Mouse (Mus musculus) liver, adult 2 months (tissue): ENCODE results near the gene Gm20388. TPM values are rescaled to one million over a fixed set of nuclear protein-coding genes. Genes with fewer than 3 reads are reported as not detected.

Experiments used
- DNase-seq: peaks from one replicate; pipeline ENCODE4 v3.0.0-alpha.2; 2011; ENCODE audit warnings: low read depth, low spot score; ENCODE audit errors: extremely low read depth
- H3K27ac ChIP-seq: fragments of 200-500 bp; replicated peaks from 2 replicates; pipeline ENCODE4 v1.5.1; 2012; ENCODE audit warnings: low read depth, mild to moderate bottlenecking, control low read depth, inconsistent platforms, low read length; ENCODE audit not compliant: insufficient read depth
- H3K27me3 ChIP-seq: fragments of 200-500 bp; 2 replicates; pipeline ENCODE4 v1.6.1; 2012; ENCODE audit warnings: mild to moderate bottlenecking, moderate library complexity, low read length, inconsistent platforms; ENCODE audit not compliant: control insufficient read depth, insufficient read depth
- H3K36me3 ChIP-seq: fragments of 200-500 bp; 2 replicates; pipeline ENCODE4 v1.6.1; 2012; ENCODE audit warnings: low read length, inconsistent platforms; ENCODE audit not compliant: control insufficient read depth, insufficient read depth
- H3K4me1 ChIP-seq: fragments of 200-500 bp; 2 replicates; pipeline ENCODE4 v1.6.1; 2011; ENCODE audit warnings: low read length; ENCODE audit not compliant: control insufficient read depth, insufficient read depth
- H3K4me3 ChIP-seq: fragments of 200-500 bp; 2 replicates; pipeline ENCODE4 v1.5.1; 2011; ENCODE audit warnings: low read depth, mild to moderate bottlenecking, control low read depth, low read length, moderate library complexity; ENCODE audit not compliant: insufficient read depth
- H3K79me2 ChIP-seq: fragments of 200-500 bp; 2 replicates; pipeline ENCODE4 v1.6.1; 2012; ENCODE audit warnings: inconsistent platforms, mild to moderate bottlenecking, low read length, moderate library complexity; ENCODE audit not compliant: control insufficient read depth, insufficient read depth
- H3K9ac ChIP-seq: fragments of 200-500 bp; 2 replicates; pipeline ENCODE4 v1.6.1; 2012; ENCODE audit warnings: low read depth, mild to moderate bottlenecking, control low read depth, inconsistent platforms, low read length
- CTCF ChIP-seq: fragments of 200-500 bp; IDR thresholded peaks from 2 replicates; pipeline ENCODE4 v1.5.1; 2011; ENCODE audit warnings: low read depth, low read length, control low read depth
- POLR2A ChIP-seq: fragments of 200-500 bp; IDR thresholded peaks from 2 replicates; pipeline ENCODE4 v1.6.1; 2011; ENCODE audit warnings: low read length, control low read depth; ENCODE audit not compliant: insufficient read depth; ENCODE audit errors: extremely low read depth
- WGBS: fragments of 180-500 bp; shearing (Covaris S2); methylation state at CpG from one replicate; pipeline ENCODE4 v1.1.7; 2018; 5-methylcytosine and 5-hydroxymethylcytosine counted together
- polyA plus RNA-seq: library from polyadenylated mRNA; depleted of rRNA; stranded (reverse); fragments of >200 nt; gene quantifications from 2 replicates; pipeline ENCODE4 v1.2.3, GENCODE M21; 2012
- total RNA-seq: library from RNA; depleted of rRNA; stranded (reverse); fragments of >200 nt; gene quantifications from 2 replicates; pipeline ENCODE4 v1.2.3, GENCODE M21; 2014

Gm20388 gene
- total and polyA plus RNA-seq, 2 experiments: 6.4 to 19.9 TPM

DNA sequence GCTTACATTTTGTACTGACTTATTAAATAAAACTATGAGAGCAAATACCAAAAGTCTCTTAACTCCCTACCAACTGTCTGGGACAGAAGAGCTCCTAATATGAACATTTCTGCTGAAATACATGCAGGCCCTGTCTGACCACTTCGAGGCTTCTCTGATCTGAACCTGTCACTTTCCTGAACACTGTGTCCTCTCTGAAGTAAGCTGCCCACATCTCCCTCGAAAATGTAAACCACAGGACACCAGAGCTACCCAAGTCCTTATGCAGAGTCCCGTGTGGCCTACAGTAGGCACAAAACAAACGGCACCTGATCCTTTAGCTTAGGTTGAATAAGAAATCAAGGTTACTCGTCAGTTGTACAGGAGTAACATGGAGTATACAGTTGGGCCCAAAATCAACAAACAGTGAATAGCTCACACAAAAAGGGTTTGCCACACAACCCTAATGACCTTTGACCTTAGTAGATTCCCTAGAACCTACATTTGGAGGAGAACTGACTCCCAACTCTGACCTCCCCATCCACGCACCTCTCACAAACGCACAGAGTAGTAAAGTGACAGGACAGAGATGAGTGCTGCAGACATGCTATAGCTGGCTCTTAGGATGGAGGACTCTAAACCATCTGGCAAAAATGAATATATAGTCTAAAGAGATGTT is 3120.8 kb downstream of the Gm20388 start:
- peaks cover 21% of the 10 kb centered on the region for H3K4me1 ChIP-seq
- H3K9ac ChIP-seq: 0 out of 2 replicates have a peak overlapping the region, but pooled peaks have one; percentile 35
- no peak overlapping the region for H3K4me3 ChIP-seq
- H3K36me3 ChIP-seq: no peaks in the 10 kb centered on the region
- peak; percentile 59 for DNase-seq
- TF ChIP-seq CTCF (no peak), POLR2A (no peak)
- H3K27ac ChIP-seq: peak overlapping the region; percentile 55
- no peaks in the 10 kb centered on the region for H3K27me3 ChIP-seq
- WGBS: 27% methylated on average over 7 of the region's 7 CpGs
- peaks cover 76% of the 10 kb centered on the region for H3K79me2 ChIP-seq

DNA sequence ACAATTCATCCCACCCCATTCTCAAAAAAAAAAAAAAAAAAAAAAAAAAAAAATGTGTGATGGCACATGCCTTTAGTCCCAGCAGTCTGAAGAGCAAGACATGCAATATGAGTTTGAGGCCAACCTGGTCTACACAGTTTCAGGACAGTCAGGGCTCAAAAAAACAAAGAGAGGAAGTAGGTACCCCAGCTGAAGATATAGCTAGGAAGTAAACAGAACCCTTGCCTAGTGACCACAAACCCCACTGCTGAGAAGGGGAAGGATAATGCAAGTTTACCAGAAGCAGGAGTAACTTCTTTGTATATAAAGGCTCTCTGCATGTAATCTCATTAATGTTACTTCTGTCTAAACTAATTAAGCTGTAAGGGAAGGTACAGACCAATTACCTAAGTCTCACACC is 3122.1 kb downstream of the Gm20388 start:
- H3K27ac ChIP-seq: no peak overlapping the region
- H3K4me3 ChIP-seq: no peak overlapping the region
- H3K4me1 ChIP-seq: peaks cover 27% of the 10 kb centered on the region
- H3K9ac ChIP-seq: no peak overlapping the region
- no peaks in the 10 kb centered on the region for H3K27me3 ChIP-seq
- peaks cover 80% of the 10 kb centered on the region for H3K79me2 ChIP-seq
- no peak for DNase-seq
- no peaks in the 10 kb centered on the region for H3K36me3 ChIP-seq
- TF ChIP-seq POLR2A (no peak), CTCF (no peak)

DNA sequence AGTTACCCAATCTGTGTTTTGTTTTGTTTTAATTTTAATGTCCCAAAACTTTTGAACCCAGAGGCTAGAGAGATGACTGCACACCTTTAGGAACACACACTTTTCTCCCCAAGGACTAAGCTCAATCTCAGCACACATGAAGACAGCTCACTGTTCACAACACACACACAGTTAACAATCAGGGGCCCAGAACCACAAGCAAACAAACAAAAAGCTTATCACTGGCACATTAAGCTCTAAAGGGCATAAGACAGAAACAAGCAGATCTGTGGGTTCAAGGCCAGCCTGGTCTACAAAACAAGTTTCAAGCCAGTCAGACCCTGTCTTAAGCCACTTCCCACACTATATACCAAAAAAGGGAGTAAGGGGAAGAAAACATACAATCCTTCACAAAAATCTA is 3122.8 kb downstream of the Gm20388 start:
- H3K4me3 ChIP-seq: no peak overlapping the region
- TF ChIP-seq CTCF (no peak), POLR2A (no peak)
- no peaks in the 10 kb centered on the region for H3K36me3 ChIP-seq
- H3K79me2 ChIP-seq: peaks cover 77% of the 10 kb centered on the region
- peaks cover 29% of the 10 kb centered on the region for H3K4me1 ChIP-seq
- H3K27ac ChIP-seq: peak overlapping the region; percentile 57; the same call in 1 of the 2 replicates
- no peak for DNase-seq
- H3K9ac ChIP-seq: no peak overlapping the region
- no peaks in the 10 kb centered on the region for H3K27me3 ChIP-seq

DNA sequence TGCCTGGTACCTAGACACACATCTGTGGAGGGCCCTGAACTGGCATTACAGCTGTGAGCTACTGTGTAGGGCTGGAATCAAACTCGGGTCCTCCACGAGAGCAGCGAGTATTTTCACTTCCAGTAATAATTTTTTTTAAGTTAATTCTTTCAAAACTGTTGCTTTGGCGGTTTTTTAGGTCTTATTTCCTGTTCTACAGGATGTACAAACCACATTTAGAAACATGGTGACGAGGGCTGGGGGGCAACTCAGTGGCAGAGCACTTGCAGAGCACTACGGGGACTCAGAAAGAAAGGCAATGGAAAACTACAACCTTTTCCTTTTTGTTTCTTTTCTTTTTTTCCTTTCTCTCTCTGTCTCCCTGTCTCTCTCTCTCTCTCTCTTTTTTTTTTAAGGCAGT is 3123.5 kb downstream of the Gm20388 start:
- no peak overlapping the region for H3K9ac ChIP-seq
- no peak overlapping the region for H3K4me3 ChIP-seq
- TF ChIP-seq POLR2A: no peak
- TF ChIP-seq CTCF: no peak
- no peaks in the 10 kb centered on the region for H3K36me3 ChIP-seq
- WGBS: 70% methylated on average over 6 of the region's 6 CpGs
- H3K4me1 ChIP-seq: peaks cover 32% of the 10 kb centered on the region
- no peaks in the 10 kb centered on the region for H3K27me3 ChIP-seq
- H3K79me2 ChIP-seq: peaks cover 74% of the 10 kb centered on the region
- DNase-seq: no peak
- peak overlapping the region; percentile 41; the same call in 1 of the 2 replicates for H3K27ac ChIP-seq

DNA sequence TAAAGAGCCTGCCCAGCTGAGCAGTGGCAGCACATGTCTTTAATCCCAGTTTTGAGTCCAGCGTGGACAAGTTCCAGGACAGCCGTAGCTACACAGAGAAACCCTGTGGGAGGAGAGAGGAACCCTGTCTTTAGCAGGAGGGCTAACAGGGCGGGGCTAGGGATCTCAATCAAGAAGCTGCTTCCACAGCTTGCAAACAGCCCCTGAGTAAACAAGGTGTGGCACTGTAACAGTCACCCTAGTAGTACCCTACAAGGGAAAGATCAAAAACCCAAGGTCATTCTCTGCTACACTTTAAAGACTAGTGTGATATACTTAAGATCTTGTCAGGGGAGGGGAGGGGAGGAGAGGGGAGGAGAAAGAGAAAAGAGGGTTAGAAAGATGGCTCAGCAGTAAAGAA is 3126.3 kb downstream of the Gm20388 start:
- H3K4me3 ChIP-seq: no peak overlapping the region

DNA sequence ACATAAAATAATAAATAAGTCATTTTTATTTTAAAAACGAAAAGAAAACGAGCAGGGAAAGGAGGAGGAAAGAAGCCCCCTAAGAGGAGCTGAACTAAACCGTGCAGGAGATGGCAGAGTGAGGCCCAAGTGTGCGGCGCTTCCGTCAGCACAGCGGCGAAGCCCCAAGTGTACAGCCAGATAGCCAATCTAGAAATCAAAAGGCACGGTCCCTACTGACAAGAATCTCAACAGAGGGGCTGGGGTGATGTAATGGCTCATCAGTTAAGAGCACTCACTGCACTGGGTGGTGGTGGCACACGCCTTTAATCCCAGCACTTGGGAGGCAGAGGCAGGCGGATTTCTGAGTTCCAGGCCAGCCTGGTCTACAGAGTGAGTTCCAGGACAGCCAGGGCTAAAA is 3126.8 kb downstream of the Gm20388 start:
- H3K36me3 ChIP-seq: no peaks in the 10 kb centered on the region
- no peak overlapping the region for H3K4me3 ChIP-seq
- peaks cover 28% of the 10 kb centered on the region for H3K4me1 ChIP-seq
- TF ChIP-seq POLR2A (no peak), CTCF (no peak)
- DNase-seq: no peak
- H3K9ac ChIP-seq: no peak overlapping the region
- no peaks in the 10 kb centered on the region for H3K27me3 ChIP-seq
- no peak overlapping the region for H3K27ac ChIP-seq
- 90% methylated on average over 11 of the region's 11 CpGs for WGBS
- peaks cover 66% of the 10 kb centered on the region for H3K79me2 ChIP-seq

More for the DNA sequence above, 3126.3 kb downstream of the Gm20388 start:
- no peak for TF ChIP-seq CTCF
- no peak for TF ChIP-seq POLR2A
- Histone ChIP-seq H3K4me1 (peaks cover 32% of the 10 kb centered on the region), H3K27me3 (no peaks in the 10 kb centered on the region), H3K9ac (no peak overlapping the region), H3K27ac (no peak overlapping the region), H3K79me2 (peaks cover 70% of the 10 kb centered on the region), H3K36me3 (no peaks in the 10 kb centered on the region)
- peak; percentile 39 for DNase-seq
- 24% methylated on average over 3 of the region's 3 CpGs for WGBS
